Mouse (Mus musculus): Measurements from ENCODE around the gene Slc4a7.

GRCm38 (mm10) chr14:14687258-14687890 lies 14.7 kb upstream of the Slc4a7 start:
- TF ChIP-seq CTCF (IDR thresholded peaks at IDR 0.05; ENCODE audit: borderline replicate concordance, control insufficient read depth, extremely low read depth, insufficient read depth, low read length, poor library complexity) (no peak), POLR2A (IDR thresholded peaks at IDR 0.05; ENCODE audit: control insufficient read depth, extremely low read depth, insufficient read depth, low read length, poor library complexity) (no peak)
